Mouse (Mus musculus) right cerebral cortex, postnatal 4 days (tissue): ENCODE measurements at regions not wholly inside any gene's neighbourhood (a gene's known extent, or its start where the extent isn't known, plus 50 kb on each side); places are given as distances from the start of the nearest gene placed in this dataset.
A peak's percentile ranks its signal among the peaks of the same experiment; 100 is the strongest.

ENCODE experiments used
- DNase-seq: peaks from one replicate; pipeline ENCODE4 v3.0.0-alpha.2; 2022

DNA sequence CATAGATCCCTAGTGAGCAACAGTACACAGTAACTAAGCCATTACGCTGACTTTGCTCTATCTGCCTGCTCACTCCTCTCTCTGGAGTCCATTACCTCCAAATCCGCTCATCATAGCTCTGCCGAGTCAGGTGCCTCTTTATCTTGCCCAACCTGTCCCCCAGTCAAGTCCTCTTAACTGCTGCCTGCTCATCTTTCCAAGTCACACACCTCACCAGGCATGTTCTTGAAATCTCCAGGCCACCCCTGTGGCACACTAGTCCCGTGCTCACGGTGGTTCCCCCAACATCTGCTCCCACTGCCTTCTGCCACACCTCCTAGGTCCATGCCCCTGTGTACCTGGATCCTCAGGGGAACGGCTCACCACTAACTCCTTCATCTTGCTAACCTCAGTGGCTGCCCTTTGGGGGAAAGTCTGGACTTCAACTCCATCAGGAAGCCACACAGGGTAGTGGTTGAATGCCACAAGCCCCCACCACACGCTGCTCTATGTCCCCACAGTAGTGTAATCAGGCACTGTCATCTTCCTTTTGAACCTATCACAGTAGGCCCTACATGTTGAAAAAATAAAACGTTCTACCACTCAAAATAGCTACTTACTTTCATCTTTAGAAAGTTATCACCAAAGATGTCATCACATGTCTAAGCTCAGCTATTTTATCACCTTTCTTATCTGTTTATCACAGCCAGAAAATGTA lies 126.3 kb upstream of the Klf14 start:
- no peak for DNase-seq

DNA sequence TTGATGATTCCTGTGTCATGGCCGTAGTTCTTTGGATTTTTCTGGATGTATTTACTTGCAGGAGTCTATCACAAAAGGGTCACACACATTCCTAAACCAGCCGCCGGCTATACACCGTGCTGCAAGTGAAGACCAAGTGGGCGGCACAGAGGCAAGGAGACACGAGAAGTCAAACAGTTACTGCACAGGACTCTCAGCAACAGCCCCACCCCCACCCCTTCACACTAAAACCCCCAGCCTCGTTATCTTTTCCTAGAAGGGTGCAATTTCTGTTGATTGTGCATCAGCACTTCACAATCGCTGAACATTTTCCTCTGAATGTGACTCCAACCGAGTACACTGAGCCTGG lies 126.9 kb upstream of the Klf14 start:
- DNase-seq: no peak

DNA sequence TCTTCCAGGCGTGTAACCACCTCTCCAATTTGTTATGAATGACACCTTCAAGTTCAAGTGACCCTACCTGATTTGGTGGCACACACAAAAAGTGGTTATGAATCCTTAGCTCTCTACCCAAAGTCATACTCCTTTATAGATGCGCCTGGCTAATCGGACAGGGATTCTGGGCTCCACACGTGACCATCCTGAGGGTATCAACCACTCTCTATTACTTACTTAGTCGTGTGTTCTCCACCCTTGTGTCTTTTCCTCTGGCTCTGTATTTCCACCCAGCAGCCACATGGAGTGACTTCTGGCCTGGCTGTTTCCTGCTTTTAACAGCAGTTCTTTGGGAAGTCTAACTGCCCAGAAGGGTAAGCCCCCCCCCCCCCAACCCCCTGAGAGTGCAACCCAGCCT lies 127.4 kb upstream of the Klf14 start:
- DNase-seq: no peak

DNA sequence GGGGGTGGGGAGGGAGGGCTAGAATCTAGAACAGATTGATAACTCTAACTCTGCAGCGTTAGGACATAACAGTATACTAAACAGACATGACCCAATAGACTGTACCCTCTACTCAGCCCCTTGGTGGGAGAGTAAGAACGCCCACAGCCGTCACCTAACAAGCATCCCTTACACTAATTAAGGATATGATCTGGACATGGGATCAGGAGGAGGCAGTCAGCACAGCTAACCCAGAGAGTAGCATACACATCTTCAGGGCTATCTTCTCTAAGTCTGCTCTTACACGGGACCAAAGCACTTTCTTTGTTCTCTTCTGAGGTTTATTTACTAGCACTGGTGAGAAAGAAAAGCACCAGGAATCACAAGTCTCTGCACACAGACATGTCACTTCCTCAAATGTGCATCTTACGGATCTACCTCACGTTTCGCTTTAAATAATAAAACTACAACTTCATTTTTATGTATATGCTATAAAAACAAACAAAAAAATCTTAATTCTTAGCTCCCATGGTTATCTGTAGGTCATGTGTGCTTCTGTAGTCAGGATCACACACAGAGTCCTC lies 128.0 kb upstream of the Klf14 start:
- DNase-seq: no peak

DNA sequence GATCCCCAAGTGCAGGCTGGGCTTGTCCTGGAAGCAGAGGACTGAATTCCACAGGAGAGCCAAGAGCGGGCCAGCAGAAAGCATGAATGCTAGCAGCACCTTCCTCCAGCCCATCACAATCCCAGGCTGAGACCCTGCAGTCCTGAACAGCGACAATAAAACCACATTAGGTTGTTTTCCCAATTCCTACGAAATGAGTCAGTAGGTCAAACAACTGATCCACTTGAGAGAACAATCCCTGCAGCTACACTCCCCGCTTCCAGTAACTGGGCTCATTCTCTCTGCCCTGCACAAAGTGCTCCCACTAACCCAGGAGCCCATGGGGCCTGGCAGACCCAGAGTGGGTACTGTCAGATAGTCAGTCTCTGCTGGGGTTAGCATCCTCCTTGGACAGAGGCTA lies 128.6 kb upstream of the Klf14 start:
- no peak for DNase-seq

DNA sequence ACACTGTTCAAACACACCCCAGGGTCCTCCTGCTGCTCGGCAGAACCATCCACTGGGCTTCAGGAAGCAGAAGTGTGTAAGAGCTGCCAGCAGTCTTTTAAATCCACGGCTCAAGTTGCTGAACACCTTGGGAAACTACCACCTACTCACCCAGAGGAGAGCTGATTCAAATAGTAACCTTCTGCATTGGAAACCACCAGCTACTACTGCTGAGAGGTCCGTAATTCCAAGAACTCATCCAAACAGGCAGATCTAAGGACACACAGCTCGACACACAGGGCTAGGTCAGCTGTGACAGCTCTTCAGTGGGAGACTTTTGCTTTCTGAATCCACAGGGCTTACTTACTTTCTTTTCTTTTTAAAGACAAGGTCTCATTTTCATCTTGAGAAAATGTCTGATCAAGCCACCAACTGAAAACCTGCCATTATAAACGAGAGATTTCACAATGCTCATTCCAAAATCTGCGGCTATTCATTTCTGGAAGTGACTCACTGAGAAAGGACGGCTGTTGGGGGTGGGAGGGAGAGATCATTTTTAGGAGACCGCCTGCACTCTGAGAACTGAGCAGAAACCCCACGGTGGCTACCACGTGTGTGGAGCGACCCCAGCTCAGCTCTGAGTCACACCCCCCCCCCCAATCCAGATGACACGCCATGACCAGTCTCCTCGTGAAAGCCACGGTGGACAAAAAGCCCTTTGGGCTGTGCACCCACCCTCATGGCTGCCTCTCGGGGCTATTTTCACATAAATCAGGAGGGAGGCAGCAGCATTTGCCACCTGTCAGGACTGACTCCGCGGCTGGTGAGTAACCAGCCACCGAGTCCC lies 129.5 kb upstream of the Klf14 start:
- DNase-seq: peak; percentile 35

DNA sequence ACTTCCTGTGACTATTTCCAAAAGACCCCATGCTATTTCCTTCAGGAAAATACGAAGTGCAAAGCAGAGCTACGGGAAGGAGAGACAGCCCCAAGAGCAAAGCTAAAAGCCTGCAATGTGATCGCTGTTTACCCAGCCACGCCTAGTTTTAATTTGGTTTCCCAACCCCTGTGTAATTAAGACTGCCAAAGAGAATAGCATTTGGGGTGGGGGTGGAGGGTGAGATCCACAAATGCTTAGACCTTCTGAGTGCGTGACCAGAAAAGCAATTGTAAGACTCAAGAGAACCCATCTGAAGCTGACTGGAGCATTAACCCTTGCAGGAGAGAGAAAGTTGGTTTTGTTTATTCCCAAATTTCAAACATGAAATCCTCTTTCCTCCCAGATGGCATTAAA lies 130.1 kb upstream of the Klf14 start:
- DNase-seq: no peak

DNA sequence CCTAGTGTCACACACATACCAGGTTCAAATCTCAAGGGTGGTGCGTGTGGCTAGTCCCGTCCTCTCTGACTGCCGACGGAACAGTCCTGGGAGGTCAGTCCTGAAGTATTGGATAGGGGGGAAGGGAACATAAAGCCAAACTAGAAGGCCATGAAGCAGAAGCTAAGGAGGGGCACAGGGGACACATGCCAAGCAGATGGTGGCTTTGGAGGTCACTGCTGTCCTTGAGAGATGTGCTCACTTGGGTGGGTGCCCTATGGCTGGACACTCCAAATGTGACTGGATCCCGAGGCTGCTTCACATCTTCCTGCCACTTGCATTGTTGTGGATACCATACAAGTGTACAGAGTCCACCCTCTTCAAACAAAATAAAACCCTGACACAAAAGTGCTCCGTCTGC lies 131.4 kb upstream of the Klf14 start:
- DNase-seq: no peak

DNA sequence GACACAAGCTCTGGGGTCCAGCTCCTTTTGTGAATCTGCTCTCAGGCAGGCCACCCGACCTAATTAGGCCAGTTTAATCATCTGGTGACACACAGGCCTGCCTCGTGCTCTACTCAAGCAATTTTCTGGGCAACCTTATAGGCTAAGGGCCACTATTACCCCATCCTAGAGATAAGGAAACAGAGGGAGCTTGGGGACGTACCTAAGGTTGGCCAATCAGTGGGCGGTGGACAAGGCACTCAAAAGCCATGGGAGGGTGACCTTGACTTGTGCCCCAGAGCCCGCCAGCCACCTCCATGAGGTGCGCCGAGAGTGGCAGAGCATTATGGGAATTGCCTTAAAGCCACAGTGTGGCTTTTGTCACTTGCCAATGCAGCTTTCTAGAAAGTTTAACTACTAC lies 131.9 kb upstream of the Klf14 start:
- no peak for DNase-seq

DNA sequence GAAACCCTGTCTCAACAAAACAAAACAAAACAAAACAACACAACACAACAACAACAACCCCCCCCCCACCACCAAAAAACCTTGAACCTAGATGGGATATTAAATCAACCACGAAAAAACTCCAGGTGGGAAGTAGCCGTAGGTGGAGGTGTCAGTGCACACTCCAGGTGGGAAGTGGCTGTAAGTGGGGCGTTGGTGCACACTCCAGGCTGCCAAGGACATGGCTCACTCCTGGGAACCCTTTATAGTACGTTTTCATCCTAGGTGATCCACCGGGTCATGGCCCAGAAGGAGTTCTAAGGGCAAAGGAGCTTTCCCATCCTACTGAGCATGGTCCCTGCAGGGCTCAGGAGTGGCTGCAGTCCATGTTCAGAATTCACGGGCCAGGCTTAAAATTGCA lies 133.4 kb upstream of the Klf14 start:
- no peak for DNase-seq

DNA sequence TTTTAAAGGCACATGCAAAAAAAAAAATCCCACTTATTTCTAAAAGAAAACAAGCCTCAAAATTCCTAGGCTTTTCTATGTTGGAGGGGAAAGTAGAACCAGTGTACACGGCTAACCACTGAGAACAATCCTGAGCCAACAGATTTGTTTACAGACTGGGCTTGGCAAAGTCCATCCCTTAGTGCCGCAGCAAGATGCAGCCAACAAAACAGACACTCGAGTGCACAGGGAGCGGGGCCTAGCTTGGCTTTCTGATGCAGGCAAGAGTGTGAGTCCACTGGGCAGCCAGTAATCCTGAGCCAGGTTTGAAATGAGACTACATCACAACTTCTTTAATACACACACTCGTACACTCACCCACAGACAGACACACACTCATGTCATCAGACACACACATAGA lies 133.9 kb upstream of the Klf14 start:
- DNase-seq: no peak

GRCm38 (mm10) chr6:31095943-31096714 lies 137.3 kb upstream of the Klf14 start:
- DNase-seq: no peak

DNA sequence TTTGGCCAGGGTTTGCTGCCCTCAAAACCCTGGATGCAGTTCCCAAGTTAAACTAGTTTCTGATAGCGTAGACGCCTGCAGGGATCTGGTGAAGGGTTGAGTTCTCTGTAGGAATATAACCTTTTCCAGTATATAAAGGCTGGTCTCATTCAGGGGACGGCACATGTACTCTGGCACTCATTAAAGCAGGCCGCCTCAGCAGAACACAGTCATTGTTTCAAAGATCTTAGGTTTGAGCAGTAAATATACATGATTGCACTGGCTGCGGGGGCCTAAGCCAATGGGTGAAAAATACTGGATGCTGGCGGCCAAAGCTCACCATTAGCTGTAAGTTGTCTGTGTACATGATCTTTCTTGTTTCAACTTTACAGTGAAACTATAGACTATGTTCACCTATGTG lies 137.9 kb upstream of the Klf14 start:
- no peak for DNase-seq

- no peak for DNase-seq
Observed at GRCm38 (mm10) chr6:31097254-31097653, 138.4 kb upstream of the Klf14 start.

DNA sequence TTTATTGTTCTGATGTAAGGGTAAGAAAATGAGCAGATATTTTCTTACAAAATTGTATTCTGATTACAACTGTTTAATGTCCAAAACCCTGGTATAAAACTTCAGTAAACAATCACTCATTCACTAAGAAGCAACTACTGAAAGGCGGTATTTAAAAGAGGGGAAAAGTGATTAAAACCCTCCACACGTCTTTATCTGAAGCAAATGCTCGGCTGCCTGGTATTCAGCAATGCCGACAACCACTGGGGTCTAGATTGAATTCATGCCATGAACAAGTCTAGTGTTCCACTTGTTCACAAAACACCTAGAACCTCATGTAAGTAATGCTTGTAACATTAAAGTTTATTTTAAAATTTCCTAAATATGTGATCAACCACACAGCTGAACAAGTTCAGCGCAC lies 139.2 kb upstream of the Klf14 start:
- no peak for DNase-seq

GRCm38 (mm10) chr6:31100084-31100579 lies 141.3 kb upstream of the Klf14 start:
- no peak for DNase-seq

- DNase-seq: no peak
Observed at GRCm38 (mm10) chr6:31100749-31101148, 141.9 kb upstream of the Klf14 start.

- no peak for DNase-seq
Observed at GRCm38 (mm10) chr6:31106144-31106836, 147.4 kb upstream of the Klf14 start.

DNA sequence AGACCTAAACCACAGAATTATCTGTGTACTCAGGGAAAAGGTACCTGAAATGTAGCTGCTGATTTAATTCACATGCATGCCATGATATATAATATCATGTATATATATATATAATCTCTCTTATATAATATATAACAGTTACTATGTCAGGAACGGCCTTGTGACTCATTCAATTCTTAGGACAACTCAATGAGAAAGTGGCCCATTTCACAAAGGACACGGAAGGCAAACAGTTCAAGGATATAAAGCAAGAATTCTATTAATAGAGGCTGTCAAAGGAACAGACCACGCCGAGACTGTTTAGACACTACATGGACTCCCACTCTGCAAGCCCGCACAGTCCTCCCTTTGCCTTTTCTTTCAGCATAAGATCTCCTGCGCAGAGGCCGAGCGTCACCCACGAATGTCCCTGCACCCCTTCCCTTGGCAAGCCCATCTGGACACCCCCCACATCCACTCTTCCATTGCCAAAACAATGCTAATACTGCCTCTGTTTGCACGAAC lies 148.0 kb upstream of the Klf14 start:
- no peak for DNase-seq

DNA sequence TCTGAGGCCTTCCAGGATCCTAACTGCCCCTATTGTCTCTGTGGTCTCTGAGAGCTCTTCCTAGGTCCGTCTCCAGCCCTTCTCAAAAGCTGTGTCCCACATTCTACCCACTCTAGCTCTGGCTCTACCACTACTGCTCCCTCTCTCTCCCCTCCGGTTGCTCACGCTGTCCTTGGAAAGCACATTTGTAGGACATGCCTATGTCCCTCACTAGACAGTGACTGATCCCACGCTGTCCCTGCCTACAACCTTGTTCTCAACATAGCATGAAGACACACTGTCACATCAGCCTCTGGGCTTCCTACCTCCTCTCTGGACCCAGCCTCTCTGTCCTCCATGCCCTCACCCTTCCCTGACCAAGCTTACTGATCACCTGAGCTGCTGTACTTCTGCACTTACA lies 148.5 kb upstream of the Klf14 start:
- no peak for DNase-seq

DNA sequence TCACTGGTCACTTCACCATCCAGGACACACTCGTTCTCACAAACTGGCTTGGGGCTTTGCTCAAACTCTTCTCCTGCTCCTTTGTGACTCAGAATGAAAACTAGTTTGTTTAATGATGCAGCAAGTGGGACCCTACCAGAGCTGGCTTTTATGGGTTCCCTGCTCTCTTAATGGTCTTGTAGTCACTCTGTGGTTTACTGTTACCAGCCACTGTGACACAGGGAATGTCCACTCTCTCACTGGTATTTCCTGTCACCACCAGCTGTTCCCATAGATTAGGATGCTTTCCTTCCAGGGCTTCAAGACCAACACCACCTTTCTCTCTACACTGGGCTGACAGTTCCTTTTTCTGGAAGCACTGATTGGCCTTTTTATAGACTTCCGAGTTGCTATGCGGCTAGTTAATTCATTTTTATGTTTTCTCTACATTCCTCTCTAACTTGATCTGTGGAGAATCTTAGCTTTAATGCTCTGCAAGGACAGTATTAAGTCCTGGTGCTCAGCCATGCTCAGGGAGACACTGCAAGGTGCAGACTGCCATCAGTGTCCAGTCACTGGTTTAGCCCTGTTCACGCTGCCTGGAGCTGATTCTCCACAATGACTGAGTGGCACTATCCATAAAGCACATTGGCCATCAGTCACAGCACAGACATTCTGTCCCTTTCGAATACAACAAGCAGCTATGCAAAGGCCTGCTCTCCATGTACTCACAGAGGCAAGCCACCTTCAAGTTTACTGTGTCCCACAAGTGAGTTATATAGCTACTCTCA lies 149.2 kb upstream of the Klf14 start:
- DNase-seq: no peak

- no peak for DNase-seq
Observed at GRCm38 (mm10) chr6:31109604-31110003, 150.7 kb upstream of the Klf14 start.
